Mouse (Mus musculus) heart, adult 8-10 months (tissue): ENCODE measurements around the gene Col23a1. TPM values are rescaled to one million over a fixed set of nuclear protein-coding genes. Genes with fewer than 3 reads are reported as not detected.
A peak's percentile ranks its signal among the peaks of the same experiment; 100 is the strongest.
"Not testable (repeated sequence)": the region's sequence is repeated elsewhere in the genome, so short reads cannot be mapped to it uniquely, and the experiment has no call there.

ENCODE experiments used
- DNase-seq: peaks from one replicate; pipeline ENCODE4 v3.0.0; 2022; ENCODE audit warnings: low spot score
- total RNA-seq, 4 experiments: library from RNA; stranded (reverse); gene quantifications; 2 replicates each; pipeline ENCODE4 v1.2.4; 2022

Col23a1 gene
- total RNA-seq, 4 experiments from 2014 or later = 1.4 to 3.2 (median 1.9) TPM

DNA sequence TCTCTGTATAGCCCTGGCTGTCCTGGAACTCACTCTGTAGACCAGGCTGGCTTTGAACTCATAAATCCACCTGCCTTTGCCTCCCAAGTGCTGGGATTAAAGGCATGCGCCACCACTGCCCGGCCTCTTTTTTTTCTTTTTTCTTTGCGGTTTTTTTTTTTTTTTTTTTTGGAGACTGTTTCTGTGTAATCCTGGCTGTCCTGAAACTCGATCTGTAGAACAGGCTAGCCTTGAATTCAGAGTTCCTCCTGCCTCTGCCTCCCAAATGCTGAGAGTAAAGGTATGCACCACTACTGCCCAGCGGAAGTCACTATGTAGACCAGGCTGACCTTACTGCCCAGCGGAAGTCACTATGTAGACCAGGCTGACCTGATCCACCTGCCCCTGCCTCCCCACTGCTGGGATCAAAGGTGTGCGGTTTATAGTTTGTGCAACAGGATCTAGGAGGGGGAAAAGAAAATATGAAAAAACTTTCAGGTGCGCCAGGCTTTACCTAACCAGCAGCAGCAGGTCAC lies 329.2 kb downstream of the Col23a1 start:
- no peak for DNase-seq

DNA sequence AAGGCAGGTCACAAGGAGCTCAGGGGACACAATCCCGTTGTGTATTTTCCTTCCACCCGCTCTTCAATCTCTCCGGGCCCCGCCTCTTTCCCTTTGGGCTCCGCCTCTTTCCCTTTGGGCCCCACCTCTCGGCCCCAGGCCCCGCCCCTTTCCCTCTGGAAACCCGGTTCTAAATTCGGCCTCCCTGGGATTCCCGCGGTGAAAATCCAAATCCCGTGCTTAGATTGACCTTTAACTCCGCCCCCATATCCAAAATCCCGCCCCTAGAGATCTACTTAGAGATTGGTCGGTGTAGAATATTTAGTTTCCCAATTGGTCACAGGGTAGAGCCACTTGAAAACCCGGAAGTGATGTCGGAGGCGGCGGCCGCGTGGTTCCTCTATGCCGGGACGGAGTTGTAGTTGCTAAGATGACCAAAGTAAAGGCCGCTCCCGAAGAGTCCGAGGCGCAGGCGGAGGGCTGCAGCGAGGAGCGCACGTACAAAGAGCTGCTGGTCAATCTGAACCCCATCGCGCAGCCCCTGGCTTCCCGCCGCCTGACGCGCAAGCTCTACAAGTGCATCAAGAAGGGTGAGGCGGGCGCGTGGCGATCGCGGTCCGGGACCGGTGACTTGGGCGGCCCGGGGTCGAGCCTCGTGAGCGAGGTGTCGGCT lies 329.8 kb downstream of the Col23a1 start, which contains the start of gene Nhp2:
TSS of gene Nhp2 (plus strand) at position 327 of the 652 bp plus-strand sequence.
- peak; percentile 97 for DNase-seq

DNA sequence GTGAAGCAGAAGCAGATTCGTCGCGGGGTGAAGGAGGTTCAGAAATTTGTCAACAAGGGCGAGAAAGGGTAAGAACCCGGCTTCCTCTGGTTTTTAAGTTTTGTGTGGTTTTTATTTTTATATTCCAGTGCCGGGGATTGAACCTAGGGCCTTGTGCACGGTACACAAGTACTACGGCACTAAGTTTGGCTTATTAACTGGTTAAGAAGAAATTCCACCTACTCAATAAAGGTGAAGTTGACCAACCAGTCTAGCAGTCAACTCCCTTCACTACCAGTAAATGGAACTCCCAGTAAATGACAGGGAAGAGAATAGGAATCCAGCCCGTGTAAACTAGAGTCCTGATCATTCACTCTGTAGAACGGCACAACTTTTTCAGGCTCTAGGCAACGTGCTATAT lies 330.4 kb downstream of the Col23a1 start:
- no peak for DNase-seq

DNA sequence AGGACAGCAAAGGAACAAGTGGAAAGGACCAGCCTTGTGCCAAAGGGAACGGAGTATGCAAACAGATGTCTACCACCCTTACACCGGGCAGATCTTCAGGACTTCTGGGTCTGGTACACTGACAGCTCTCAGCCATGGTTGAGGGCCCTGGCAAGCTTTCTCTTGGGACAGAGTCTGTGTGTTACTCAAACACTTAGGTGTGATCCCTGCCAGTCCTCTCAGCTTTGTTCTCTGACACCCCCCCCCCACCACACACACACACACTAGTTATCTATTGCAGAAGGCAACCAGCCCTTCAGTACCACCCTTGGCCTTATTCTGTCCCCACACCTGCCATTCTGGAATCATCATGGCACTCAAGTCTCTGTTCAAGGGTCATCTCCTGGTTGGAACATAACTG lies 332.1 kb downstream of the Col23a1 start:
- DNase-seq = no peak

DNA sequence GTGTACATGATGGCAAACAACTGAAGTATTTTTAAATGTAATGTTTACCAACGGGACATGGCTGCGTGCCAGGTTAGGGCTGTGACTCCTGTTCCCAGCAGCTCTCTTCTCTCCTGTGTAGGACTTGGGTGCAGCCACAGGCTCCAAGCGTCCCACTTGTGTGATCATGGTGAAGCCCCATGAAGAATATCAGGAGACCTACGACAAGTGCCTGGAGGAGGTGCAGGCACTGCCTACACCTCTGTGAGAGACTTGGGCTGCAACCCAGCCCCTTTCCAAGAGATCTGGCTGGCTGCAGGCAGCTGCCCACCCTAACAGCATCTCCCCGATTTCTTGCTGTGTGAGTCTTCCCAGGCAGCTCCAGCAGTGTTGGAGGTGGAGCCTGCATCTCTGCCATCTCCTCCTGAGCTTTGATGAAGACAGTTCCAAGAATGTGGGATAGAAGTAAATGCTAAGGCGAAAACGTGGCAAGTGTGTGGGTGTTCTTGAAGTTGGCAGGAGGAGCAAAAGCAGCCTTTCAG lies 333.3 kb downstream of the Col23a1 start:
- DNase-seq = no peak

DNA sequence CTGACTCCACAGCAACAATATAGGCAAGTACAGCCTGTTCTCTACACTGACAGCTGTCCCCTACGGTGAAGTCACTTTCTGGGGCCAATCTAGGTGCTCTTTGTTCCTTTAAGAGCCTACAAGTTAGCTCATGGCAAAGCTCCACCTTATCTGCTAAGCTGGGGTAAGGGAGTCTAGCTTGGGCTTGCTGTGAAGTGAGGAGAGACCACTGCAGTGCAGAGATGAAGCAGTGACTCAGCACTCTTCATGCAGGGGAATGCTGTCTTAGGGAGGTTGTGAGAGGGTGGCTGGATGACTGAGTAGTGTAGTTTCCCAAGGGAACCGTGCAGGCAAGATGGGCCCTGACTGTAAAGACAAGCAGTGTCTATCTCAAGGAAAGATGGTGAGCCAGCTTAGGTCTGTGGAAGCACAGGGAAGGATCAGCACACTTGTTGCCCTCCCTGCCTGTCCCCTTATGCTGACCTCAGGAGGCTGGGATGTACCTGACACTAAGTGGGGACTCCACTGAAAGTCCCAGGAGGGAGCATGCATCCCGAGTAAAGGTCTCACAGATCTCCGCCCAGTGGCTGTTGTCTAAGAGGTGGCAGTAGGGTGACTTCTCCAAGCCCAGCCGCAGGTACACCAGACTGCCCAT lies 335.6 kb downstream of the Col23a1 start:
- DNase-seq = no peak

DNA sequence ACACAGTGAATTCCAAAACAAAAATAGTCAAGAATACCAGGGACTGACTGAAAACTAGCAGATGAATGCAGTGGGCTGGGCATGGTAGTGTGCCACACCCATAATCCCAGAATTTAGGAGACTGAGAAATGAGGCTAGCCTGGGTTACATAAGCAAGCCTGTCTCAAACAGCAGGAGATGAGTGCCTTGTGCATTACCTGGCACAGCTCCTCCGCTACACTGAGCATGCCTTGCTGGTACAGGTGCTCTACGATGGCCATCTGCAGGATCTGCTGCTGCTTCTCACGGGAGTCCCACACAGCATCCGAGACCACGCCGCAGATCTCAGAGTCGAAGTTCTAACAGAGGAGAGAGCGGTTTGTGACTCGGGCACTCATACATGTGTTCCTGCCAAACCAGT lies 337.7 kb downstream of the Col23a1 start:
- DNase-seq = no peak

DNA sequence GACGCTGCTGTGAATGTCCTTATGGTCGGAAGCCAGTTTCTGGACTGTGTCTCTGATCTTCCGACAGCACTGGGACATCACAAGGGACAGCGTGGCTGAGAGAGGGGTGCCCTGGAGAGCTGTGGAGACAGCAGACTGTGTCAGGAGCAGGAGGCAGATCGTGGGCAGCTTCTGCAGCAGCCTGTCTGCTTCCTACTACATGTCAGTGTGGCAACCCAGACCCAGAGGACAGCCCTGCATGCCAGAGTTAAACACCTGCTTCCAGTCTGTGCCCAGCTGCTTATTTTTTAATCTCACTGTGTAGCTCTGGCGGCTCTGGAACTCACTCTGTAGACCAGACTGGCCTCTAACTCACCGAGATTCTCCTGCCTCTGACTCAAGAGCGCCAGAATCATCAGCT lies 338.2 kb downstream of the Col23a1 start:
- no peak for DNase-seq

DNA sequence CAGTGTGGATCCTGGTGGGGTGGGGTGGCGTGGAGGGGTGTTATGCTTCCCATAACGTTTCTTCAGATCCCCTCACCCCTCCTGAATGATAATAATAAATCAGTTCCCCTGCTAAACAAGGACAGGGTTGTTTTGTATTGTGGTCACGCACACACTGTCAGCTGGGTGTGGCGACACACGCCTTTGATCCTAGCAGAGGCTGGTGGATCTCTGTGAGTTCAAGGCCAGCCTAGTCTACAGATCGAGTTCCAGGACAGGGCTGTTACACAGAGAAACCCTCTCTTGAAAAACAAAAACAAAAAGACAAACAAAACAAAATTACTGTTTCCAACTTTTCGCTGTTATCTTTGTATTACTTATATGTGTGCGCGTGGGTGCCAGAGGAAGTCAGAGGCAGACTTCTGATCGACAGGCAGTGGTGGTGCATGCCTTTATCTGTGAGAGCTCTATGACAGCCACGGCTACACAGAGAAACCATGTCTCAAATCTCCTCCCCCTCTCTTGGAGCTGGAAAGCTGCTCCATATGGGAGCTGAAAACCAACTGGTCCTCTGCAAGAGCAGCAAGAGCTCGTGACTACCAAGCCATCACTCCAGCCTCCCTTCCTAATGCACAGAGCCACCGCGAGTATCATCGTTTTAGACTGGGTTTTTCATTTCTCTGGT lies 340.1 kb downstream of the Col23a1 start:
- DNase-seq = no peak

DNA sequence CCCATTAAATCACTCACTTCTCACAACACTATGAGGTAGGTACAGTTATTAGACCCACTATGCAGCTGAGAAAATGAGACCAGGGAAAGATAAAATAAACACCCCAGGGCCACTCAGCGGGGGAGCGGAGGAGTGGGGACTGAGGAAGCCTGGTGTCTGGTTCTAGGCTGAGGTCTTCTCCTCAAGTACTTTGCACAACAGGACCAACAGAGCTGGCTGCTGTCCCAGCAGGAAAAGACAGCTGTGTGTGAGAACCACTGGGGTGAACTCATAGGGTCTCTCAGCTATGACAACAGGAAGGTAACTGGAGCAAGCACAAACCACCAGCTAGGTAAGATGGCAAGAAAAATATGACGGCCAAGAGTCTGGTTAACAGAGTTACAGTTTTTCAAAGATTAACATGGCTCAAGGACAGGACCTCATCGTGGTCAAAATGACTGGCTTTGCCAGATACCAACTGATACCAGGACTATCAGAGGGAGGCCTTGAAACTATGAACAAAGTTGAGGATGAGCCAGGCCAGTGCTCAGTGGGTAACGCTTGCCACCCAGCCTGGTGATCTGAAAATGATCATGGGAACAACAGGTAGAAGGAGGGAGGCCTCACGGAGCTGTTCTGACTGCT lies 342.5 kb downstream of the Col23a1 start:
- DNase-seq = no peak

DNA sequence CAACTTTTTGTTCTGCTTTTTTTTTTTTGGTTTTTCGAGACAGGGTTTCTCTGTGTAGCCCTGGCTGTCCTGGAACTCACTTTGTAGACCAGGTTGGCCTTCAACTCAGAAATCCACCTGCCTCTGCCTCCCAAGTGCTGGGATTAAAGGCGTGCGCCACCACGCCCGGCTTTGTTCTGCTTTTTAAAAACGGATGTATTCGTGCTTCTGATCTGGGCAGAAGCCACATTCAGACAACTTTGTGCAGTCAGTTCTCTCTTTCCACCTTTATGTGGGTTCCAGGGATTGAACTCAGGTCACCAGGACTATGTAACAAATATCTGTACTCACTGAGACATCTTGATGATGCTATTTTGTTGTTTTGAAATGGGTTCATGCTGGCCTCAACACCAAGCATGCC lies 343.5 kb downstream of the Col23a1 start:
- not testable (repeated sequence) for DNase-seq

Other genes with a start within 250 kb of the Col23a1 start
- not detected for gene Olfr1375, start 241.8 kb upstream of the Col23a1 start, total RNA-seq
- gene Zfp354a, start 230.7 kb upstream of the Col23a1 start, total RNA-seq = 1 to 10 TPM; 1.5 to 2.3 (median 2.1) TPM
- not detected for gene Gm12569, start 69.4 kb upstream of the Col23a1 start, total RNA-seq
- gene Clk4, start 28.2 kb upstream of the Col23a1 start, total RNA-seq = 10 to 100 TPM; 28.6 to 47.2 (median 37.7) TPM
- gene BC049762, start 26.9 kb upstream of the Col23a1 start, total RNA-seq = under 1 TPM in 2 of 4 experiments, not detected in 2; 0.38 to 0.50 TPM